Mouse (Mus musculus) CH12.LX (cell line): ENCODE results near the gene Ren1.

ENCODE experiments used
- CHD2 ChIP-seq: IDR thresholded peaks from 2 replicates; pipeline ENCODE4 v1.6.1; 2011; ENCODE audit warnings: low read length, improper control_type of control experiment
- CTCF ChIP-seq, 2 experiments: IDR thresholded peaks in 1 of 2; conservative IDR thresholded peaks in 1 of 2; 2 replicates each; pipeline ENCODE4 v1.5.1; 2011 to 2012; ENCODE audit warnings: low read depth in 2 of 2, low read length in 2 of 2, improper control_type of control experiment in 1 of 2, inconsistent platforms in 1 of 2, mild to moderate bottlenecking in 1 of 2, moderate library complexity in 1 of 2
- HCFC1 ChIP-seq: IDR thresholded peaks from 2 replicates; pipeline ENCODE4 v1.6.1; 2012; ENCODE audit warnings: low read depth, mild to moderate bottlenecking, inconsistent platforms, low read length, improper control_type of control experiment
- JUN ChIP-seq: IDR thresholded peaks from 2 replicates; pipeline ENCODE4 v1.6.1; 2011; ENCODE audit warnings: low read depth, mild to moderate bottlenecking, low read length, improper control_type of control experiment, moderate library complexity; ENCODE audit not compliant: insufficient read depth
- POLR2A ChIP-seq: IDR thresholded peaks from 2 replicates; pipeline ENCODE4 v1.6.1; 2011; ENCODE audit warnings: low read depth, mild to moderate bottlenecking, improper control_type of control experiment, low read length
- POLR2AphosphoS2 ChIP-seq: IDR thresholded peaks from 2 replicates; pipeline ENCODE4 v1.6.1; 2011; ENCODE audit warnings: low read depth, low read length, improper control_type of control experiment
- USF1 ChIP-seq: IDR thresholded peaks from 2 replicates; pipeline ENCODE4 v1.6.1; 2014; ENCODE audit warnings: low read depth, mild to moderate bottlenecking, inconsistent platforms, low read length, improper control_type of control experiment

DNA sequence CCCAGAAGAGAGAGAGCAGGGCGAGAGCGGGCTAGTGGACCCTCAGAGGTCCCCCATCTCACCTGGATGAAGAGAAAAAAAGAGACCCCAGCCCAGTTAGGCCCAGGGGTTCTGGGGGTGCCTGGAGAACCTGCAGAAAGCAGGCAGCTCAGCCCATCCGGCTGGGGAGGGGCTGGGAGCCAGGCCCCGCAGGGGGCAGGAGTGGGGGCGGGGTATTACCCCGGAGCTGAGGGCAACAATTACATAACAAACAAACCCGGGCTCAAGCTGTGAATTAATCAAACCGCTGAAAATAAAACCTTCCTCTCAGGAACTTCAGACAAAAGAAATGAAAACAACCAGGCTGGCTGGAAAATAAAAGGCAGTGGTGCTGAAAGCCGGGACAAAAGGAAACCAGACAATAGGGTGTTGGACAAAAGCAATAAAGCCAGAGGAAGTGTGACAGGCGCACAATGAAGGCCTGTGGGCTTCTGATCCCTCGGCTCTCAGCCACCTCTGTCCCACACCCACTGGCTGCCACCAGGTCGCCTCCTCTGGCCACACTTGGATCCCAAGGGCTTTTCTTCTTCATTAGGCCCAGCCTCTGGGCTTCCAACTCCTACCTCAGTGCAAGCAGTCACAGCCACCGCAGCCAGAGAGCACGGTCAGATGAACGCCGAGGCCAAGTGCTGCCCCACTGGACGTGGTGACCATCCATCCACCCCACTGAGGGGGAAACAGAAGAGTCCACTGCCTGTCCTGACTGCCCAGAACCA is 47.4 kb downstream of the Ren1 start:
- TF ChIP-seq HCFC1: no peak
- TF ChIP-seq POLR2AphosphoS2: no peak
- TF ChIP-seq CTCF (conservative IDR thresholded peaks at IDR 0.05 in 1 of 2, IDR thresholded peaks at IDR 0.05 in 1 of 2; ENCODE audit: low read depth in 2 of 2, low read length in 2 of 2): no peak
- no peak for TF ChIP-seq POLR2A
- no peak for TF ChIP-seq CHD2
- TF ChIP-seq JUN: no peak
- TF ChIP-seq USF1: no peak
